Mouse (Mus musculus): ENCODE measurements around the gene Cavin1. TPM values are rescaled to one million over a fixed set of nuclear protein-coding genes. Genes with fewer than 3 reads are reported as not detected.
A peak's percentile ranks its signal among the peaks of the same experiment; 100 is the strongest.

Gene Cavin1
- polyA plus RNA-seq, 1 experiment from 2014 or later, result 191 TPM

DNA sequence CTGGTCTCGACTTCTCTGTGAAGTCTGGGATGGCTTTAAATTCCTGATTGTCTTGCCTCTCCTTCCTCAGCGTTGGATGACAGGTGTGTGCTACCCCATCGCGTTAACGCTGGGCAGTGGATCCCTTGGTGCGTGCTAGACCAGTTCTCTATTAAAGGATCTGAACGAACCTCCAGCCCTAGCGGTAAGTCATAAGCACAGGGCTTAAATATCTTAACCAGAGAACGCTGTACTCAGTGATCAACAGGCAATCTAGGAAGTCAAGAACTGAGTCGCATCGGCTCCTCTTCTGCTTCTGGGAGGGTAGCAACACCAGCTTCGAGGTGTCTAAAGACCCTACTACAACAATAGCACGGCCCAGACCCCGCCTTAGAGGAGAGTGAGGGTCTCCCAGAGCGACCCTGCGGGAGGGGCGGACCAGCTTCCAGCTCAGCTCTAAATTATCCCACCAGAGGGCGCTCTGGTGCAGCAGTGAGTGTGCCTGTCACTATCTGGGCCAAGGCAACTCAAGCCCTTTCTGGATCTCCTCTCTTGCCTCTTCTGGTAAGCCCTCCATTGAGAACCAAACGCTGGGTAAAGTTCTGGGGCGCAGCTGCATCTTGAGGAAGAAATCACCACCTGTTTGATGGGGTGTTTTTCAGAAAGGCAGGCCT is 12.6 kb upstream of the Cavin1 start:
- Histone ChIP-seq H3K4me2 (replicated peaks; ENCODE audit: low read depth) (peak overlapping the region; percentile 73), H3K36me3 (ENCODE audit: control insufficient read depth, insufficient read depth) (no peaks in the 10 kb centered on the region), H3K27me3 (replicated peaks; ENCODE audit: control insufficient read depth, insufficient read depth, low read length) (no peaks in the 10 kb centered on the region), H3K27ac (ENCODE audit: low read depth, low read length) (no peak overlapping the region), H3K9me3 (ENCODE audit: control insufficient read depth) (no peaks in the 10 kb centered on the region), H3K4me1 (replicated peaks; ENCODE audit: control insufficient read depth, insufficient read depth, low read length) (no peaks in the 10 kb centered on the region), H3K4me3 (ENCODE audit: low read depth, low read length) (peak overlapping the region; percentile 36), H3K9ac (ENCODE audit: low read depth, low read length) (peak overlapping the region; percentile 23; the same call in 1 of the 2 replicates)
- 2% methylated on average over 20 of the region's 20 CpGs for WGBS
- peak; percentile 98 for TF ChIP-seq CTCF (IDR thresholded peaks at IDR 0.05; ENCODE audit: low read depth)
- peak; percentile 48 for ATAC-seq

DNA sequence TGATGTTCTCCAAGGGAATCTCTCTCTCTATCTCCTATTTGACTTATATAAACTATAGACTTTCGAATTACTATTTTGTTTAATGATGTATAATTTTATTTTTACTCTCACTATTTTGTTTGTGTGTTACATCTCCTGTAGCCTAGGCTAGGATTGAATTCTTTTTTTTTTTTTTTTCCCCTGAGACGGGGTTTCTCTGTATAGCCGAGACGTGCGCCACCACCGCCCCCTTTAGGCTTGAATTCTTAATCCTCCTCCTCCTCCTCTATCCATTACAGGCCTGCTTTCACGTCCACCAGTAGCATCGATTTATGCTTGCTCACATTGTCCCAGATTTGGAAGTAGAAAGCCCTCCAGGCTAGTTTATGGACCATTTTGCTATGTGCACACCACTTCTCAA is 11.4 kb upstream of the Cavin1 start:
- Histone ChIP-seq H3K9ac (ENCODE audit: low read depth, low read length) (no peak overlapping the region), H3K27ac (ENCODE audit: low read depth, low read length) (no peak overlapping the region), H3K27me3 (replicated peaks; ENCODE audit: control insufficient read depth, insufficient read depth, low read length) (no peaks in the 10 kb centered on the region), H3K4me3 (ENCODE audit: low read depth, low read length) (no peak overlapping the region), H3K4me1 (replicated peaks; ENCODE audit: control insufficient read depth, insufficient read depth, low read length) (no peaks in the 10 kb centered on the region), H3K4me2 (replicated peaks; ENCODE audit: low read depth) (no peak overlapping the region), H3K9me3 (ENCODE audit: control insufficient read depth) (no peaks in the 10 kb centered on the region), H3K36me3 (ENCODE audit: control insufficient read depth, insufficient read depth) (no peaks in the 10 kb centered on the region)
- 52% methylated on average over 8 of the region's 8 CpGs for WGBS
- peak; percentile 32 for TF ChIP-seq CTCF (IDR thresholded peaks at IDR 0.05; ENCODE audit: low read depth)
- no peak for ATAC-seq

DNA sequence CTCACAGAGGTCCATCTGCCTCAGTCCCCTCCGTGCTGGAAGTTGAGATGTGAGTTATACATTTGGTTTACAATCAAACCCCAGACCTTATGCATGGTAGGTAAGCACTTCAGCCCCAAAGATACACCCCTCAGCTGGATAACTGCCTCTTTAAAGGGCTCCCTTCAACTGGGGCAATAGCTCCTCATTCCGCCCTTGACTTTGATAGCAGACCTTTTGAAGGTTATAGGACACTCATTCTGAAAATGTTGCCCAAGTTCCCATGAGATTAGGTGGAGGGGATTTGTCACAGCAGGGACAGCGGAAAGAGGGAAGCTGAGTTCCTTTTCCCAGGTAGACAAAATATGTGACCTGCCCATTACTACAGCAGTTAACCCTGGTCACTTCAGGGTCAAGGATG is 10.5 kb upstream of the Cavin1 start:
- Histone ChIP-seq H3K9me3 (ENCODE audit: control insufficient read depth) (no peaks in the 10 kb centered on the region), H3K9ac (ENCODE audit: low read depth, low read length) (no peak overlapping the region), H3K36me3 (ENCODE audit: control insufficient read depth, insufficient read depth) (no peaks in the 10 kb centered on the region), H3K4me1 (replicated peaks; ENCODE audit: control insufficient read depth, insufficient read depth, low read length) (no peaks in the 10 kb centered on the region), H3K4me2 (replicated peaks; ENCODE audit: low read depth) (no peak overlapping the region), H3K27ac (ENCODE audit: low read depth, low read length) (no peak overlapping the region), H3K4me3 (ENCODE audit: low read depth, low read length) (no peak overlapping the region), H3K27me3 (replicated peaks; ENCODE audit: control insufficient read depth, insufficient read depth, low read length) (no peaks in the 10 kb centered on the region)
- WGBS, result 82% methylated on average over 3 of the region's 3 CpGs
- TF ChIP-seq CTCF (IDR thresholded peaks at IDR 0.05; ENCODE audit: low read depth), result no peak
- no peak for ATAC-seq

DNA sequence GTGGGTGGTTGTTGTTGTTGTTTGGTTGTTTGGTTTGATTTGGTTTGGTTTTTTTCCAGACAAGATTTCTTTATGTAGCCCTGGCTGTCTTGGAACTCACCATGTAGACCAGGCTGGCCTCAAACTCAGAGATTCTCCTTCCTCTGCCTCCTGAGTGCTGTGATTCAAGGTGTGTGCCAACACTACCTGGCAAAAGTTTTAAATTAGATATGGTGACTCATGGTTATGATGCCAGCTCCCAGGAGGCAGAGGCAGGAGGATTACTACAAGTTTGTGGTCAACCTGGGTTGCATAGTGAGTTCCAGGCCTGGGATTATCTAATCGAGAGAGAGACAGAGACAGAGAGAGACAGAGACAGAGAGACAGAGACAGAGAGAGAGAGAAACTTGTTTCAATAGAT is 9.8 kb upstream of the Cavin1 start:
- Histone ChIP-seq H3K4me1 (replicated peaks; ENCODE audit: control insufficient read depth, insufficient read depth, low read length) (no peaks in the 10 kb centered on the region), H3K9ac (ENCODE audit: low read depth, low read length) (no peak overlapping the region), H3K36me3 (ENCODE audit: control insufficient read depth, insufficient read depth) (no peaks in the 10 kb centered on the region), H3K9me3 (ENCODE audit: control insufficient read depth) (no peaks in the 10 kb centered on the region), H3K4me3 (ENCODE audit: low read depth, low read length) (no peak overlapping the region), H3K27ac (ENCODE audit: low read depth, low read length) (peak overlapping the region; percentile 54; the same call in 1 of the 2 replicates), H3K27me3 (replicated peaks; ENCODE audit: control insufficient read depth, insufficient read depth, low read length) (no peaks in the 10 kb centered on the region), H3K4me2 (replicated peaks; ENCODE audit: low read depth) (no peak overlapping the region)
- no peak for ATAC-seq
- 72% methylated on average over 1 of the region's 1 CpGs for whole genome bisulfite sequencing
- no peak for TF ChIP-seq CTCF (IDR thresholded peaks at IDR 0.05; ENCODE audit: low read depth)

DNA sequence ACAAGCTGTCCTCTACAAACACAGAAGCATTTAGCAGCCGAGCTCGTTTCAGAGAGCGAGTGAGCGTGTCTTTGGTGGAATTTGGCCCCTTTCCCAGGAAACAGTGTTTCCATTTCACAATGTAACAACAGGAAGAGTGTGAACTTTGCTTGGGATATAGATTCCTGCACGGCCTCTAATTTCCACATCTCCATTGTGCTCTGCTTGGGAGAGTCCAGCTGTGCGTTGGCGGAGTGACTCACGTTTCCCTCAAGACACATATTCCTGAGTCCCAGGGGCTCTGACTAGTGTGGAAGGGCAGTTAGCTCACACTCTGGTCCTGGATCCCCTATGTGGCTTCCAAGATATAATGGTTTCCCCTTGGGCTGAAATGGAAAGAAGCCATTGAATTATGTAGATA is 9.2 kb upstream of the Cavin1 start:
- Histone ChIP-seq H3K4me3 (ENCODE audit: low read depth, low read length) (no peak overlapping the region), H3K27me3 (replicated peaks; ENCODE audit: control insufficient read depth, insufficient read depth, low read length) (no peaks in the 10 kb centered on the region), H3K36me3 (ENCODE audit: control insufficient read depth, insufficient read depth) (no peaks in the 10 kb centered on the region), H3K9me3 (ENCODE audit: control insufficient read depth) (no peaks in the 10 kb centered on the region), H3K9ac (ENCODE audit: low read depth, low read length) (no peak overlapping the region), H3K27ac (ENCODE audit: low read depth, low read length) (peak overlapping the region; percentile 54), H3K4me2 (replicated peaks; ENCODE audit: low read depth) (peak overlapping the region; percentile 1; the same call in 1 of the 2 replicates), H3K4me1 (replicated peaks; ENCODE audit: control insufficient read depth, insufficient read depth, low read length) (no peaks in the 10 kb centered on the region)
- peak; percentile 63 for ATAC-seq
- WGBS, result 14% methylated on average over 8 of the region's 8 CpGs
- TF ChIP-seq CTCF (IDR thresholded peaks at IDR 0.05; ENCODE audit: low read depth), result no peak

DNA sequence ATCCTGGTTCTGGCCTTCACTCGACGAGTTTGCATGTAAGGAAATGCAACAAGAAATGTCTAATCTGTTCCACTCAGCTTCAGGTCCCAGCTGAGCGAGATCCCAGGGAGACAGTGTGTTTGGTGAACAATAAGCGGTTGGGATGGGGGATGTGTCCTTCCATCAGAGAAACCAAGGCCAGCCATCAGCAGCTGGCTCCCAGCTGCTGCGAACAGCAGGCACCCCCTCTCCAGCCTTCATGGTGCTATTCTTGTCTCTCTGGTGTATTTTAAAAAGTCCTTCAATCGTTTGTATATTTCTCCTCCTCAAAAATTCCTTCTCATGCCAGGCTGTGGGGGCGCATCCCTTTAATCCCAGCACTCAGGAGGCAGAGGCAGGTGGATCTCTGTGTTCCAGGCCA is 4.6 kb upstream of the Cavin1 start:
- 53% methylated on average over 7 of the region's 7 CpGs for WGBS
- H3K9ac ChIP-seq (ENCODE audit: low read depth, low read length), result no peak overlapping the region
- H3K4me1 ChIP-seq (replicated peaks; ENCODE audit: control insufficient read depth, insufficient read depth, low read length), result no peaks in the 10 kb centered on the region
- no peaks in the 10 kb centered on the region for H3K36me3 ChIP-seq (ENCODE audit: control insufficient read depth, insufficient read depth)
- no peak overlapping the region for H3K4me3 ChIP-seq (ENCODE audit: low read depth, low read length)
- no peak overlapping the region for H3K4me2 ChIP-seq (replicated peaks; ENCODE audit: low read depth)
- no peak overlapping the region for H3K27ac ChIP-seq (ENCODE audit: low read depth, low read length)
- H3K9me3 ChIP-seq (ENCODE audit: control insufficient read depth), result no peaks in the 10 kb centered on the region
- ATAC-seq, result no peak
- no peak for TF ChIP-seq CTCF (IDR thresholded peaks at IDR 0.05; ENCODE audit: low read depth)
- H3K27me3 ChIP-seq (replicated peaks; ENCODE audit: control insufficient read depth, insufficient read depth, low read length), result 0 out of 2 replicates have a peak, but pooled peaks cover 7% of the 10 kb centered on the region
